Mouse (Mus musculus) ES-E14 (cell line): ENCODE data around the gene Cse1l.

Experiments
- CHD2 ChIP-seq: IDR thresholded peaks from 2 replicates; pipeline ENCODE4 v1.6.1; 2014; ENCODE audit warnings: mild to moderate bottlenecking, low read depth, low read length, inconsistent platforms
- HCFC1 ChIP-seq: IDR thresholded peaks from 2 replicates; pipeline ENCODE4 v1.6.1; 2012; ENCODE audit warnings: low read length, inconsistent platforms, borderline replicate concordance; ENCODE audit not compliant: insufficient read depth
- MAFK ChIP-seq: IDR thresholded peaks from 2 replicates; pipeline ENCODE4 v1.6.1; 2014; ENCODE audit warnings: mild to moderate bottlenecking, low read depth, low read length, inconsistent platforms; ENCODE audit not compliant: insufficient read depth
- ZC3H11A ChIP-seq: IDR thresholded peaks from 2 replicates; pipeline ENCODE4 v1.6.1; 2012; ENCODE audit warnings: low read depth, mild to moderate bottlenecking, inconsistent platforms, low read length, borderline replicate concordance
- ZNF384 ChIP-seq: IDR thresholded peaks from 2 replicates; pipeline ENCODE4 v1.6.1; 2012; ENCODE audit warnings: low read depth, low read length, inconsistent platforms

DNA sequence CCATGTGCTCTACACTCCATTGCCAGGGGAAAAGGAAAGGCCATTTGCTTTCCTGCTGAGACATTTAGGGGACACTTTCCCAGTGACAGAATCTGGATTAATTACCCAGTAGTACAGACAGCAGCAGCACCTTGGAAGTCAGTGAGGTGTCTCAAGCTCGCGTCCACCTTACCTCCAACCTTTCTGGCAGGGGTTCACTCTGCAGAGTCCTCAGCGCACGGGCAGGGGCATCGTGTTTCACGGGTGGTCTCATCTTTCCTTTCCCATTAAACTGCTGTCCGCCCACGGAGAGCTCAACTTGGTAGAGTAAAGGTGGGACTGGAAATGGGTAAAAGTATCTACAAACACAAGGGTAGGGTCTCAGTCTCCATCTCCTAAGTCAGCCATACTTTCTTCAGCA lies 57.4 kb downstream of the Cse1l start:
- TF ChIP-seq CHD2 (no peak), ZC3H11A (no peak), HCFC1 (no peak), MAFK (no peak), ZNF384 (no peak)
